In the genomic region with DNA sequence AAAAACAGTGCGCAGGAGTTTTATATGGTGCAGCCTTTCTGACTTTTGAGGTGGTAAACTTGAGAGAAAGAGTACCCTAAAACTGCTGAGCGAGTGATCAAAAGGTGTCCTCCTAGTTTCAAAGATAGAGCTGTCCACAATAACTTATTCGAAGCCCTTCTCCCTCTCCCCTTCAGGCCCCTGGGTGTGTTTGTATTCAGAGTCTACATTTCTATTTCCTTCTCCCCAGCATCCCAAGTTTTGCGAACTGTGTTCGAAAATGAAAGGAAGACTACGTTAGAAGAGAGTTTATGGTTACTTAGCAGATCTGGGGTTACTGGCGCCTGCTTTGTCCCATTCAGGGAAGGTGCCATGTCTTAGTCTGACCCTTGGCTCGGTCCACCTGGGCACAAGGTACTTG, we compare ENCODE assay signal across 8 mouse cellular contexts. TPM values are rescaled to one million over a fixed set of nuclear protein-coding genes. Genes with fewer than 3 reads are reported as not detected.
A peak's percentile ranks its signal among the peaks of the same experiment; 100 is the strongest.
DNase-seq lines count a peak whose midpoint lies in the region; ATAC-seq and TF ChIP-seq lines count a peak whose summit lies in the region.

No protein-coding gene starts in this region.

- H3K36me3 ChIP-seq in embryonic facial prominence, embryonic 10.5 days (replicated peaks): peaks cover 24% of the 10 kb centered on the region
- H3K36me3 ChIP-seq in intestine, embryonic 15.5 days: no peaks in the 10 kb centered on the region
- H3K36me3 ChIP-seq in neural tube, embryonic 12.5 days: no peaks in the 10 kb centered on the region

- H3K4me2 ChIP-seq in intestine, embryonic 15.5 days (replicated peaks): peak overlapping the region; percentile 79
- H3K4me2 ChIP-seq in neural tube, embryonic 12.5 days (replicated peaks): peak overlapping the region; percentile 62

- H3K9ac ChIP-seq in intestine, embryonic 15.5 days: peak overlapping the region; percentile 54
- 0 out of 2 replicates have a peak overlapping the region, but pooled peaks have one; percentile 45 for H3K9ac ChIP-seq in neural tube, embryonic 12.5 days

- H3K27ac ChIP-seq in layer of hippocampus, adult 2 months: no peak overlapping the region
- peak overlapping the region; percentile 100; the same call in 1 of the 2 replicates for H3K27ac ChIP-seq in embryonic facial prominence, embryonic 10.5 days (replicated peaks)
- no peak overlapping the region for H3K27ac ChIP-seq in intestine, embryonic 15.5 days
- H3K27ac ChIP-seq in neural tube, embryonic 12.5 days: no peak overlapping the region

- no peak for DNase-seq in layer of hippocampus, adult 2 months (ENCODE audit: low spot score in 2 of 2)
- no peak for DNase-seq in layer of hippocampus, adult 11-12 months (ENCODE audit: low spot score)
- no peak for DNase-seq in embryonic facial prominence, embryonic 10.5 days (ENCODE audit: low spot score)
- DNase-seq in cerebellum, postnatal 25 days: no peak
- no peak for DNase-seq in ovary, adult 18-20 months (ENCODE audit: low spot score)
- no peak for DNase-seq in adrenal gland, postnatal 10 days

- ATAC-seq in intestine, embryonic 15.5 days: no peak
- no peak for ATAC-seq in neural tube, embryonic 12.5 days (ENCODE audit: low FRiP score, low read depth)

- H3K4me1 ChIP-seq in embryonic facial prominence, embryonic 10.5 days: peaks cover 29% of the 10 kb centered on the region
- peaks cover 8% of the 10 kb centered on the region for H3K4me1 ChIP-seq in intestine, embryonic 15.5 days (replicated peaks)
- H3K4me1 ChIP-seq in neural tube, embryonic 12.5 days: peaks cover 6% of the 10 kb centered on the region

- TF ChIP-seq CTCF in layer of hippocampus, adult 2 months (conservative IDR thresholded peaks at IDR 0.05): no peak

- H3K4me3 ChIP-seq in layer of hippocampus, adult 2 months: peak overlapping the region; percentile 86; the same call in 1 of the 2 replicates
- peak overlapping the region; percentile 99 for H3K4me3 ChIP-seq in embryonic facial prominence, embryonic 10.5 days
- H3K4me3 ChIP-seq in intestine, embryonic 15.5 days (replicated peaks): peak overlapping the region; percentile 99
- H3K4me3 ChIP-seq in neural tube, embryonic 12.5 days: peak overlapping the region; percentile 98

- 67% methylated on average over 8 of the region's 8 CpGs for WGBS in embryonic facial prominence, embryonic 10.5 days
- WGBS in intestine, embryonic 15.5 days: 57% methylated on average over 8 of the region's 8 CpGs
- 72% methylated on average over 8 of the region's 8 CpGs for WGBS in neural tube, embryonic 12.5 days

- H3K9me3 ChIP-seq in embryonic facial prominence, embryonic 10.5 days: peaks cover 15% of the 10 kb centered on the region
- H3K9me3 ChIP-seq in intestine, embryonic 15.5 days: no peaks in the 10 kb centered on the region
- peaks cover 6% of the 10 kb centered on the region; the same call in 1 of the 2 replicates for H3K9me3 ChIP-seq in neural tube, embryonic 12.5 days

- H3K27me3 ChIP-seq in embryonic facial prominence, embryonic 10.5 days (replicated peaks; ENCODE audit: low read depth, poor library complexity, severe bottlenecking): no peaks in the 10 kb centered on the region
- H3K27me3 ChIP-seq in intestine, embryonic 15.5 days (replicated peaks): no peaks in the 10 kb centered on the region
- no peaks in the 10 kb centered on the region for H3K27me3 ChIP-seq in neural tube, embryonic 12.5 days (replicated peaks)

RNA-seq across cellular contexts. Expression of gene Gm20721, which starts 20.0 kb away (rescaled TPM):
- 1 to 10 TPM; 2.0 to 3.5 TPM for total RNA-seq in layer of hippocampus, adult 2 months (2021)
- 11.9 and 14.6 TPM in 2 replicates for polyA plus RNA-seq in embryonic facial prominence, embryonic 10.5 days (2016; fragmentation: Nextera tagmentation; extraction: Ambion mirVana)
- 29.6 and 40.8 TPM in 2 replicates for polyA plus RNA-seq in intestine, embryonic 15.5 days (2015; fragmentation: Nextera tagmentation; extraction: Ambion mirVana)
- 11.6 and 20.7 TPM in 2 replicates for polyA plus RNA-seq in neural tube, embryonic 12.5 days (2016; fragmentation: Nextera tagmentation; extraction: Ambion mirVana)
- 1 to 10 TPM; 6.2 to 6.8 TPM for total RNA-seq in adrenal gland, postnatal 10 days (2021)

RNA-seq across cellular contexts. Expression of gene Gnas, which starts 42.4 kb away (rescaled TPM):
- 1,000 to 10,000 TPM; 1,674 to 1,781 TPM for total RNA-seq in layer of hippocampus, adult 2 months (2021)
- 1,270 and 1,303 TPM in 2 replicates for polyA plus RNA-seq in embryonic facial prominence, embryonic 10.5 days (2016; fragmentation: Nextera tagmentation; extraction: Ambion mirVana)
- 1,496 and 1,641 TPM in 2 replicates for polyA plus RNA-seq in intestine, embryonic 15.5 days (2015; fragmentation: Nextera tagmentation; extraction: Ambion mirVana)
- 1,608 and 1,653 TPM in 2 replicates for polyA plus RNA-seq in neural tube, embryonic 12.5 days (2016; fragmentation: Nextera tagmentation; extraction: Ambion mirVana)
- total RNA-seq in adrenal gland, postnatal 10 days (2021): 1,000 to 10,000 TPM; 5,524 to 6,088 TPM
